Mouse (Mus musculus) thymus, adult 2 months (tissue): Measurements from ENCODE around the gene Abca4. TPM values are rescaled to one million over a fixed set of nuclear protein-coding genes. Genes with fewer than 3 reads are reported as not detected.

ENCODE experiments used
- DNase-seq: peaks from one replicate; pipeline ENCODE4 v3.0.0; 2021
- H3K27ac ChIP-seq: fragments of 200-500 bp; 2 replicates; pipeline ENCODE4 v1.5.1; 2012; ENCODE audit warnings: low read length, control low read depth; ENCODE audit not compliant: control insufficient read depth, insufficient read depth
- H3K27me3 ChIP-seq: fragments of 200-500 bp; 2 replicates; pipeline ENCODE4 v1.6.1; 2012; ENCODE audit warnings: mild to moderate bottlenecking, low read length, moderate library complexity, mixed read lengths; ENCODE audit not compliant: control insufficient read depth, insufficient read depth
- H3K36me3 ChIP-seq: fragments of 200-500 bp; 2 replicates; pipeline ENCODE4 v1.6.1; 2012; ENCODE audit warnings: mild to moderate bottlenecking, low read length, moderate library complexity; ENCODE audit not compliant: control insufficient read depth, insufficient read depth
- H3K4me1 ChIP-seq: fragments of 200-500 bp; replicated peaks from 2 replicates; pipeline ENCODE4 v1.6.1; 2012; ENCODE audit warnings: low read length; ENCODE audit not compliant: control insufficient read depth, insufficient read depth
- H3K4me3 ChIP-seq: fragments of 200-500 bp; 2 replicates; pipeline ENCODE4 v1.5.1; 2012; ENCODE audit warnings: mild to moderate bottlenecking, low read length, control low read depth, moderate library complexity; ENCODE audit not compliant: control insufficient read depth, insufficient read depth
- CTCF ChIP-seq: fragments of 200-500 bp; IDR thresholded peaks from 2 replicates; pipeline ENCODE4 v1.5.1; 2012; ENCODE audit warnings: mild to moderate bottlenecking, control low read depth, low read length, moderate library complexity, borderline replicate concordance; ENCODE audit not compliant: control insufficient read depth, poor library complexity, insufficient read depth; ENCODE audit errors: extremely low read depth
- POLR2A ChIP-seq: fragments of 200-500 bp; IDR thresholded peaks from 2 replicates; pipeline ENCODE4 v1.6.1; 2012; ENCODE audit warnings: mild to moderate bottlenecking, low read length, control low read depth, moderate library complexity; ENCODE audit not compliant: control insufficient read depth, poor library complexity, insufficient read depth; ENCODE audit errors: extremely low read depth
- WGBS: fragments of 180-500 bp; shearing (Covaris S2); methylation state at CpG from one replicate; pipeline ENCODE4 v1.1.7; 2018; 5-methylcytosine and 5-hydroxymethylcytosine counted together
- polyA plus RNA-seq: library from polyadenylated mRNA; depleted of rRNA; stranded (reverse); fragments of >200 nt; gene quantifications from 2 replicates; pipeline ENCODE4 v1.2.3, GENCODE M21; 2012

The Abca4 gene
- polyA plus RNA-seq, 1 experiment, result 0.58 TPM

DNA sequence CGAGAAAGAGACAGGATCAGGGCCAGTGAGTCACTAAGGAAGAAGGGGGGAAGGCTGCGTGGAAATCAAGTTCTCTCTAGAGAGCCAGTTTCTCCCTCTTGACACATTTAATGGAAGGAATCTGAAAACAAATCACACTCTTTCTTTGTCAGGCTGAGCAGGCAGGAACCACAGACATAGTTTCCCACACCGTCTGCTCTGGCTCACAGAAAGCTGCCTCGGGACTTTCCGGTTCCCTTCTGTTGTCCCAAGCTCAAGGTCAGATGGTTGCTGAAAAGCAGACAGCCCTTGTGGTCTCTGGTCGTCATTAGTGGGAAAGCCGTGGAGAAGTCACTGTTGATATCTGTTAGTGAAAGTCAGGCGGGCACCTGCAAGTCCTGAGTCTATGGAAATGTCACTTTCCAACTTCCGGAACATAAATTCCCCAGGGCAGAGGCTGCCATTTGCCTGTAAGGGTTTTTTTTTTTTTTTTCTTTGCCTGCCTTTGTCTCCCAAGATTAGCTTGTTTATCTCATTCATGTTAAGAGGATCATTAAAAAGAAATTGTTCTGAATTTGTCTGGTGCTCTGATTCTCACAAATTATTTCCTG lies 10.9 kb upstream of the Abca4 start:
- WGBS, result 80% methylated on average over 9 of the region's 9 CpGs
- no peak for TF ChIP-seq POLR2A
- no peak for TF ChIP-seq CTCF

DNA sequence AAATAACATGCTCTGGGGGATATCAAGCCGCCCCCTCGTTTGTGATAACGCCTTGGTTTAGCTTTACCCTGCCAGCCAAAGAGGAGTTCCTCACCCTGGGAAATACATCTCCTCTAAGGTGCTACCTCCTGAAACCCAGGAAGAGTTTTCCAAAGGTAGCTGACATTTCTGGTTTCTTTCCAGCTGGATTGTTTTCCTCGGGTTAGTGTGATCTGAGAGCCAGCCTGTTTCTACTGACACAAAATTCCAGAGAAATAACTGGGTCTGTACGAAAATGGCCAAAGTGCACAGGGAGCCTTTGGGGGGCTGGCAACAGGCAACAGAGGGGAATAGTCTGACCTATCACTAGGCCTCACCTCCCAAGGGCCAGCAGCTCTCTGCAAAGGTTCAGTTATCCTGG lies 10.0 kb upstream of the Abca4 start:
- no peaks in the 10 kb centered on the region for H3K4me1 ChIP-seq
- no peak overlapping the region for H3K27ac ChIP-seq
- 91% methylated on average over 5 of the region's 5 CpGs for WGBS
- H3K36me3 ChIP-seq, result no peaks in the 10 kb centered on the region
- no peaks in the 10 kb centered on the region for H3K27me3 ChIP-seq
- DNase-seq, result no peak
- TF ChIP-seq CTCF (no peak), POLR2A (no peak)
- no peak overlapping the region for H3K4me3 ChIP-seq

More for the DNA sequence above, 10.9 kb upstream of the Abca4 start:
- H3K4me3 ChIP-seq, result no peak overlapping the region
- H3K27ac ChIP-seq, result no peak overlapping the region; the same call in 1 of the 2 replicates
- no peaks in the 10 kb centered on the region for H3K4me1 ChIP-seq
- no peaks in the 10 kb centered on the region for H3K36me3 ChIP-seq
- no peaks in the 10 kb centered on the region for H3K27me3 ChIP-seq
- DNase-seq, result no peak

DNA sequence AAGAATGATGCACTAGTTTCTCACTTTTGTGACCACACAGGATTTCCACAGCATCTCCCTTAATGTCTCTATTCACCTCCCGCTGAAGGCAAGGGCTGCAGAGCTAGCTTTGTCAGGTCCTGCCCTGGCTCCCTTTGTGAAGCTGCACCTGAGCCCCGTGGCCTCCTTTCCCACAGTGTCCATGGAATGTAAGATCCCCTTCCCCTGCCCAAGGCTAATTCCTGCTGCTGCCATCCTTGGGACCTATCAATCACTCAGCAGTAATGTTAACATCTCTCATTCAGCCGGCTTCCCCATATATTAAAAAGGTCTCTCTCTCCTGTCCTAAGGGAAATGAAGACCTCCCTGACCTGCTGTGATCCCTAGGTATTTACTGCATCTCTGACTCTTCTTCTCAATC lies 9.2 kb upstream of the Abca4 start:
- Histone ChIP-seq H3K36me3 (no peaks in the 10 kb centered on the region), H3K4me1 (no peaks in the 10 kb centered on the region), H3K4me3 (no peak overlapping the region), H3K27ac (no peak overlapping the region), H3K27me3 (no peaks in the 10 kb centered on the region)
- WGBS, result 77% methylated on average over 3 of the region's 3 CpGs
- no peak for TF ChIP-seq CTCF
- TF ChIP-seq POLR2A, result no peak
- DNase-seq, result no peak

DNA sequence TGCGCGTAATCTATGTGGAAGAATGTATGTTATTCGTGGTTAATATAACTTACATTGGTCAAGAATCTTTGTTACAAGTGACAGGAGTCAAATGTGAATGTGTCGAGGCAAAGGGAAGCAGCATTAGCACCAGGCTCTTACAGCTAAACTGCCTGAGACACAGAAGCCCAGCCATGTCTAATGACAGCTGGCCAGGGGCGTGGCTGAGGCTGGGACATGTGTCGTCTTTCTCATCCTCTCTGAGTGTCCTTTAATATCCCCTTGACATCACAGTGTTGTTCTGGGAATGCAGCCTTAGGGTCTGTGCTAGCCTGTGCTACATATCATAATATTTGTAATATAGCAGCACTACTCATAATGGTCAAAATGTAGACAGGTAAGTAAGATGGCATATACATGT lies 3.7 kb upstream of the Abca4 start:
- no peak for TF ChIP-seq POLR2A
- no peak for TF ChIP-seq CTCF
- Histone ChIP-seq H3K27me3 (no peaks in the 10 kb centered on the region), H3K36me3 (no peaks in the 10 kb centered on the region), H3K4me1 (no peaks in the 10 kb centered on the region), H3K27ac (no peak overlapping the region), H3K4me3 (no peak overlapping the region)
- 92% methylated on average over 6 of the region's 6 CpGs for WGBS
- no peak for DNase-seq

GRCm38 (mm10) chr3:122043102-122043501 lies 1.1 kb upstream of the Abca4 start:
- no peaks in the 10 kb centered on the region for H3K27me3 ChIP-seq
- TF ChIP-seq POLR2A (no peak), CTCF (no peak)
- H3K4me1 ChIP-seq, result no peaks in the 10 kb centered on the region
- H3K4me3 ChIP-seq, result no peak overlapping the region
- WGBS, result 14% methylated on average over 8 of the region's 8 CpGs
- DNase-seq, result no peak
- H3K27ac ChIP-seq, result no peak overlapping the region
- no peaks in the 10 kb centered on the region for H3K36me3 ChIP-seq

DNA sequence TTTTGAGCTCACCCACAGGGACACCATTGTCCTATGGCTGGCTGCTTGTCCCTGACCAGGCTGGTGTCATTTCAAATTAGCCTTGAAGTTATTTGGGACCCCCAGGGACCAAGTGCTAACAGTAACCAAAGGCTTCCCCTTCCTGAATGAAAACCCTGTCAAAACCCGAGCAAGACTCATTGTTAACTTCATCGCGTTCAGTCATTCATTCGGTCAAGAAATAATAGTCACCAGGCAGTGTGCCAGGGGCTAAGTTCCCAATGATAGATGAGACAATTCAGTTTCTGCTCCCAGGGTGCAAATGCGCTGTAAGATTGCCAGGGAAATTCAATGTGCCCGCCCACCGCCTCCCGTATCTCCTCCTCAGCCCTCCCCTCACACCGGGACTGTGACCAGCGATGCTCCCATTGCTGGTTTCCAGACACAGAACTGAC lies 2.0 kb downstream of the Abca4 start:
- Histone ChIP-seq H3K4me1 (no peaks in the 10 kb centered on the region), H3K4me3 (no peak overlapping the region), H3K36me3 (no peaks in the 10 kb centered on the region), H3K27me3 (no peaks in the 10 kb centered on the region), H3K27ac (no peak overlapping the region)
- no peak for DNase-seq
- WGBS, result 88% methylated on average over 10 of the region's 10 CpGs
- no peak for TF ChIP-seq CTCF
- no peak for TF ChIP-seq POLR2A

DNA sequence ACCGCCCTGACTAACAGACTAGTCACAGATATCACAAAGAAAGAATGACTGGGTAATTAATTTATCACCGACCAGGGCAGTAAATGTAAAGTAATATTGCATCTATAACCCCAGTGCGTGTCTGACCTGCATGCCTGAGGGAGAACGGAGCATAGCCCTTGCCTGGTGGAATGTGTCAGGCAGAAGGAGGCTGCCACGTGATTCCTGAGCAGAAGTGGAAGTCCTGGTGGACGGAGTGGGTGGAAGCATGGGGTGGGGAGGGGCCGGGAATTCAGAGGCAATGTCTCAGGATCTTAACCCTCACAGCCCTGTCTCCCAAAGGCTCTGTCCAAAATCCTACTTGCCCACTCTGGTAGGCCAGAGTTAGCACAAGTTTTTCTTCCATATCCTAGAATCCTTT lies 3.2 kb downstream of the Abca4 start:
- DNase-seq, result no peak

More for the DNA sequence above, 3.2 kb downstream of the Abca4 start:
- no peaks in the 10 kb centered on the region for H3K36me3 ChIP-seq
- no peaks in the 10 kb centered on the region for H3K4me1 ChIP-seq
- 92% methylated on average over 7 of the region's 7 CpGs for WGBS
- no peaks in the 10 kb centered on the region for H3K27me3 ChIP-seq
- TF ChIP-seq CTCF (no peak), POLR2A (no peak)
- no peak overlapping the region for H3K4me3 ChIP-seq
- H3K27ac ChIP-seq, result no peak overlapping the region
